In the genomic region with DNA sequence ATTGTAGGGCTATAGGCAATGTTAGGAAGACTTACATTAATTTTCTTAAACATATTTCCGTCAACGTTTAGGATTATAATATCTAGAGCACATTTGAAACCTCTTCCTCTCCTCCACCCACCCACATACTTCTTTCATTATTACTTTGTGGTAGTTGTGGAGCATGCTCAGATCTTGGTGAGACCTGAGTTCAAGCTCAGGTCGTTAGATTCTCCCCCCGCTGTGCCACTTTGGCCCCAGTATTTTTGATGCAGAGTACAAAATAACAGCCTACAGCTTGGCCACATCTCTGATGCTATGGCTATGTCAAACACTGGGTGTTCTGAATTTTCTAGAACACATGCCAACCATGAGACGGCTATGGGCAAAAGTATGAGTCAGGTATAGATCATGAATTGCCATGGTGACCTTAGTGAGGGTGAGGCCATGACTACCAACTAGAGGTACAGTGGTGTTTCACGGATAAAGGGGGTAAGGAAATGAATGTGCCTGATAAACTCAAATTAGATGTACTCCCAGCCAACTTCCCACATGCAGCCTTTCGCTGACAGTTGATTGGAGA, we compare ENCODE assay signal across 16 mouse cellular contexts.
"Had no signal": no experiment of that assay in that cellular context is flagged by ENCODE, and none has a peak within 500 bp of the region (broad histone marks: within the 10 kb centered on the region; RNA-seq: fewer than 3 reads in every experiment).

No protein-coding gene starts in this region.

- H3K4me1 ChIP-seq: limb, embryonic 10.5 days; liver, embryonic 15.5 days; midbrain, embryonic 10.5 days; neural tube, embryonic 12.5 days had no signal

- H3K4me3 ChIP-seq: left cerebral cortex, adult 2 months; limb, embryonic 10.5 days; liver, embryonic 15.5 days; midbrain, embryonic 10.5 days; myocyte; neural tube, embryonic 12.5 days had no signal

- H3K36me3 ChIP-seq: limb, embryonic 10.5 days; liver, embryonic 15.5 days; midbrain, embryonic 10.5 days; neural tube, embryonic 12.5 days had no signal

- DNase-seq: kidney, postnatal 4 days; lung, adult 2 months; lung, postnatal 36 days; midbrain, embryonic 14.5 days; spleen, adult 18-20 months; thymus, adult 18-20 months; thymus, postnatal 14 days had no signal

- H3K9ac ChIP-seq: liver, embryonic 15.5 days; neural tube, embryonic 12.5 days had no signal

- ATAC-seq: lung, postnatal 0 days had no signal

- H3K27me3 ChIP-seq: liver, embryonic 15.5 days; neural tube, embryonic 12.5 days had no signal

- H3K9me3 ChIP-seq: limb, embryonic 10.5 days; liver, embryonic 15.5 days; midbrain, embryonic 10.5 days; neural tube, embryonic 12.5 days had no signal

- H3K4me2 ChIP-seq: liver, embryonic 11.5 days; liver, embryonic 15.5 days; neural tube, embryonic 12.5 days had no signal

- H3K27ac ChIP-seq: kidney, postnatal 0 days; left cerebral cortex, adult 2 months; limb, embryonic 10.5 days; liver, embryonic 15.5 days; midbrain, embryonic 10.5 days; neural tube, embryonic 12.5 days had no signal
